Mouse (Mus musculus) heart, postnatal 25 days (tissue): ENCODE data around the gene Scn3b. TPM values are rescaled to one million over a fixed set of nuclear protein-coding genes. Genes with fewer than 3 reads are reported as not detected.

Experiments used
- DNase-seq: peaks from one replicate; pipeline ENCODE4 v3.0.0; 2022; ENCODE audit warnings: low spot score
- intact Hi-C: fragments of 180-260 bp; cut with DNase I; formaldehyde crosslinking; loops from one replicate; pipeline ENCODE4 v1.15.1; 2025
- total RNA-seq, 2 experiments: library from RNA; stranded (reverse); gene quantifications; 2 replicates each; pipeline ENCODE4 v1.2.3; 2021

Gene Scn3b
- total RNA-seq, 2 experiments from 2014 or later = 0.67 to 0.83 TPM

DNA sequence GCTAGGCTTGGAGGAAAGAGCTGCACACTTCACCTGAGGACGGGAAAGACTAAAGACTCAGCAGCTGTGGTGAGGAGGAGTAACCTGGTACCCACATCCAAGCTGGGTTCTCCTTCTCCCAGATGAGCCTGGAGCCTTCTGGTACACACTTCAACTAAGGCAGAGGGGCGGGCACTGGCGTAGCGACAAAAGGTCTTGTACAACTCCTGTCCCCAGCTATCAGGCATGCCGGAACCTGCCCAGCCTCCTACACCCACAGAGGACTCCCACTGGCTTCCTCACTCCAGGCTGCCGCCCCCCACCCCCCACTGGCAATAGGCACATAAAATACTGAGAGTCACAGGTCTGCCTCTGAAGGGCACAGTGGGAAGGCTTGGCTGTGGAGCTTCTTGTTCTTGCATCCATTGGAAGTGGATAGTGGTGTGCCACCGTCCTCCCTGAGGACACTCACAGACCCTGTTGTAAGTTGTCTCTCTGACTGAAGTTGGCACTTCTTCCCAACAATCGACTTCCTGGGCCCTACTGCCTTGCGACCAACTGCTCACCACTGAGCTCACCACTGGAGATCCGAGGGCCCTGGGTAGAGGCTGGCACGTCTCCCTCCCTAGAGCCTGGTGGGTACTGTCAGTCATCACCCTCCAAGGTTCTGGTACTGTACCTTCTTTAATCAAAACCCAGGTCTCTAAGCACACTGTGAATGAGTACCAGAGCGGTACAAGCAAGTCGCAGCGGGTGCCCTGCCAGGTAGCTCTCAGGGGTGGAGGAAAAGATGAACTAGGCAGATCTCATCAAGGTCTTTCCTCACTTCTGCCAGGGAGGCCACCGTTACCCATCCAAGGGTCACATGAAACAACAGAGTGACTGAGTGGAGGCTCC is 62.6 kb downstream of the Scn3b start:
- intact Hi-C loops = loop anchor here (10.0 kb wide), 1 partner anchor 143 kb away; no protein-coding TSS in a partner anchor

DNA sequence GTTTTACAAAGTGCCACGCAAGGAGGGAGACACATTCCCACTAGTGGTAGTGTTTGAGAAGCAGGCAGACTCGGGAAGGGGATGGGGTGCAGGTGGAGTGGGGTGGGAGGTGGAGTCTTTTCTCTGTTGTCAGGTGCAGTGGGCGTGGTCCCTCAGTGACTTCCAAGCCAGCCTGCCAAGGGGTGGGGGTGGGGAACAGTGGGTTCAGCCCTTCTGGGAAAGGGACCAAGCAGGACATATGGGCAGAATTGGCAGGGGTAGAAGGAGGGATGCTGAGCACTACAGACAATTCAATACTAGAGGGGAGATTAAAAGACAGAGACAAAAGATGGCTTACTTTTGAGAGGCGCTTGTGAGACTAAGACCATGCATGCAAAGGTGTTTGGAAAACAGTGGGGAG is 63.3 kb downstream of the Scn3b start:
- intact Hi-C loops = loop anchor here (10.0 kb wide), 1 partner anchor 142 kb away; no protein-coding TSS in a partner anchor
- no peak for DNase-seq

More for the DNA sequence above, 62.6 kb downstream of the Scn3b start:
- no peak for DNase-seq

DNA sequence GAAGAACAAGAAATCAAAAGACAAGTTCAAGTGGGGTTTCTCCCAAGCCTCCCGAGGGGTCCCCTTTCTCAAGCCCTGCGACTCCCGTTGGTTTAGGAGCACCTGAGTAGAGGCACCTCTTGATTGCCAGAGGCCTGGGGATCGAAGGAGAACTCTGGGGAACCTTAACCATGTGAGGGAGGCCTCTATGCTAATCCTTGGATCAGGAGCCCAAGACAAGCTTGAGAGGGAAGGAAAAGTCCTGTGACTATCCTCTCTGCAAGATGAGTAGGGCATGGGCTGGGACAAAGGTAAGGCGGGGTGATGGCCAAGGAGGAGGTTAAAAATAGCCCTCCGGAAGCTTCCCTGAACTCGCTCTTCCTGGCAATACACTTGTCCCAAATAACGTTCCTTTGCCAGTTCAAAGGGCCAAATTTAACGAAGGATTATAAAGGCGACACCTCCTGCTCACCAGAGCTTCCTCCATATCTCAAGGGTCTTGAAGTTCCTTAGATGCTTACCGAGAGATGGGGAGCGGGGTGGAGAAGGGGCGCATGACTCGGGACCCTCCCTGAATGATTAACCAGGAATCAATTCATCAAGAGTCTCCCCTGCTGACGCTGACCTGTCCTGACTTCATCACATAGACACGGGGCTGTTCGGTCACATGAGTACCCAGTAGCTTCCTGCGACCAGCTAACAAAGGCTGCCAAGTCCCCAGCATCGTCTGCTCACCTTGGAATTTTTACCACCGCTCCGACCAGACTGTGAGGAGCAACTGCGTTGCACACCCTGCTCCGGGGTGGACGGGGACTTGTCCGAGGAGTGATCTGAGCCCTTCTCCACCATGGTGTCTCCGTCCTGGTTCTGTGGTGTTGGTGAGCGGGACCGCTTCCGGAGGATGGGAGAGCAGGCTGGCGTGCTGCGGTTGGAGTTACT is 64.0 kb downstream of the Scn3b start:
- no peak for DNase-seq
- intact Hi-C loops = loop anchor here (10.0 kb wide), 1 partner anchor 142 kb away; no protein-coding TSS in a partner anchor

DNA sequence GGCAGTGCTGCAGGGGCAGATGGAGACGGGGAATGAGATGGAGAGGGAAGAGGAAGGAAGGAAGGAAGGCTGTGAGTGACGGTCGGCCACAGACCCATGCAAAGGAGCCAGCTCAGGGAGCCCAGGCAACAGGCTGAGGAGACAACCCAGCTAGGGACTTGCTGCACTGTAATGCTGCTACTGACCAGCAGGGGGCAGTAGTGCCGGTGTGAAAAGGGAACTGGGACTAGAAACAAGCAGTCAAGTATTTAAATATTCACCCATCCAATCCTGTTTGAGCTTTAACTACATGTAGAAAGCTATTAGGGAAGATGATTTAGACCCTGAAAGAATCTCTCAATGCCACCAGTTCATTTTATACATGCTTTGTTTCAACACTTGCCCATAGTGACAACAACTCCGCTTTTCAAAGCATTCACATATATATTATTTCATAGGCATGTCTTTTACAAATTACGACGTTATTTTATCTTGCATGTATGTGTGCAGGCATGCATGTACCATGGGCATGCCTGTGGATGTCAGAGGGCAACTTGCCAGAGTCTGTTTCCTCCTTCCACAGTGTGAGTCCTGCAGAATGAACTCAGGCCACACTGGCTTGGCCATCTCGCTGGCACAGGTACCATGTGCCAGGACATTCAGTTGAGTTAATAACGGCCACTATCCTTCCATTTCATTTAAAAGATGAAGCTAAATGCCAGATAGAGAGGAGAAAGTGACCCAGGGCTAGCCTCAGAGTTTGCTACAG is 64.8 kb downstream of the Scn3b start:
- intact Hi-C loops = loop anchor here (10.0 kb wide), 1 partner anchor 141 kb away; no protein-coding TSS in a partner anchor
- DNase-seq = no peak

DNA sequence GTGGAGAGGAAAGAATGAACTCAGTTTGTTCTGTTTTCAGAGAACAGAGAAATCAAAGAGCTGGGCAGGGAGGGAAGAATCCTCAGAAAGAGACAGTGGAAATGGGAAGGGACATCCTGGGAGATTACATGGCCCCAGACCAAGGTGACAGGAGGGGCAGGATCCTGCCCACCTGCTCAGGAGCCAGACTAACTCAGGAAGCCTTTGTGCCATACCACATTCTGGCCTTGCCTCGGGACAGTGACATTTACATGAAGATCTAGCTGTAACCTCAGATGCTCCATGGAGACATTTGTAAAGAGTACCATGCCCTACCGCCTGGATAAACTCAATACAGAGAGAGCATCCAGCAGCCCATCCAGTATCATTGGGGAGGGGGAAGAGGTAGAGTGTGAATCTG is 65.6 kb downstream of the Scn3b start:
- intact Hi-C loops = loop anchor here (10.0 kb wide), 1 partner anchor 140 kb away; no protein-coding TSS in a partner anchor
- no peak for DNase-seq

DNA sequence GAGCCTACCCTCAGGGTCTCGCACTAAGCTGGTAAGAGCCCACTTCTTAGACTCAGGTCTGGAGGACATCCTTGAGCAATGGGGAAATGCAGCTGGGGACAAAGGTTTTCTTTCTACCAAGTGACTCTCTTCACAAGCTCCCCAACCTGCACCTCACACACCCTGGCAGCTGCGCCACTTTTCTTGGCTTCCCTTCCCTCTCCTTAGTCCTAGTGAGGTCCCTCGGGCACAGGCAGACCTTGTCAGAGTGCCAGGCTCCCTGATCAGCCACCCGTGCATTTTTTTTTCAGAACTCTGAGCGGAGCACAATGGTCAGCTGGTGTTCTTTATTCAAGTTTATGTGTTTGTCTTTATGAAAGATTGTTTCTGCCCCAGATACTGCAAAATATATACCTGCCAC is 67.7 kb downstream of the Scn3b start:
- intact Hi-C loops = loop anchor here (10.0 kb wide), 1 partner anchor 138 kb away; no protein-coding TSS in a partner anchor
- DNase-seq = no peak

DNA sequence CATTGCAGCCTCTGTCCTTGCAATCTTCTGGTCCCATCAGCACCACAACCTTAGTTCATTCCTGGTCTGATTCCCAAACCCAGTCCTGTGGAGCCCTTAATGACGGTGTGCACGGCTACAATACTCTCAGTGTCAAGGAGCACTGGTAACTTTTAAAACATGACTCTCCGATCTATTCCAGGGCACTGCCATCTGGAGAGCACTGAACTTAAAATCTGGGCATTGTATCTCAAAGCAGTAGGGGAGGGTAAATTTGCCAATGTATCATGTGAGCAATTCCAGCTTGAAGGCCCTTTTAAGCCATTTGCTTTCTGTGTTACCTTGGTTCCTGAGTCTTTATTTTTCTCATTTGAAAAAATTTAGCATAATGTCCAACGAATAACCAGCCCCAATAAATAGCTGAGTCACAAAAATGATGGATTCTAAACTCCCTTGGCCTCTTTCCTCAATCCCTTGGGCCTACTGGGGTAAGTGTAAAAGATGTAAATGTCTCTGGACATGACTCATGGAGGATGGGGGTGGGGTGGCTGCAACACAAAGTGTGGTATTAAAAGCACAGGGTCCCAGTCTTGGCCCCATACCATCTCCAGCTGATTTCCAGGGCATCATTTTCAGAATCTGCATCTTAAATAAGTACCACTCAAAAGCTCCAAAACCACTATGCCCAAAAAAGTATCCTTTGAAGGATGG is 68.3 kb downstream of the Scn3b start:
- intact Hi-C loops = loop anchor here (10.0 kb wide), 1 partner anchor 138 kb away; no protein-coding TSS in a partner anchor
- no peak for DNase-seq

DNA sequence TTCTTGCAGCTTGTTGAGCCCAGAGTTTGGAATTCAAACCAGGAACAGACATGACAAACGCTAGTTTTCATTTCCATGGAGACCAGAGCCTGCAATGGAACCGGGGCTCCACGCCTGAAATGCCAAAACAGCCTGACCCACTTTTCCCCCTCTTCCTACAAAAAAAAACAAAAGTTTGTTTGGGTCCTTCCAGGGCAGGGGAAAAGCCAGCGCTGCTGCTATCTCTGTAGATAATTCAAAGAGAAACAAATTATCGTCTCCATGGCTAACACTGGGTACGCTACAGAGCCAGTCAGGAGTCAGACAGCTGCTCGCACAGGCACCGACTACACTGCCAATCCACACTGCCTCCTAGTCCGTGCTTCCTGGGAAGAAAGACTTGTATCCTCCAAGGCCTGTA is 70.6 kb downstream of the Scn3b start:
- no peak for DNase-seq
- intact Hi-C loops = loop anchor here (10.0 kb wide), 1 partner anchor 135 kb away; no protein-coding TSS in a partner anchor

Other genes with a start within 250 kb of the Scn3b start
- gene Olfr981, start 247.8 kb upstream of the Scn3b start, total RNA-seq = not detected
- gene Olfr982, start 195.4 kb upstream of the Scn3b start, total RNA-seq = not detected
- not detected for gene Olfr983, start 175.6 kb upstream of the Scn3b start, total RNA-seq
- not detected for gene Olfr984, start 155.0 kb upstream of the Scn3b start, total RNA-seq
- gene Olfr985, start 139.0 kb upstream of the Scn3b start, total RNA-seq = not detected
- not detected for gene Tmem225, start 121.1 kb upstream of the Scn3b start, total RNA-seq
- not detected for gene Olfr986, start 88.3 kb upstream of the Scn3b start, total RNA-seq
- 1 to 10 TPM; 2.4 TPM for gene Zfp202, start 76.9 kb upstream of the Scn3b start, total RNA-seq